Mouse (Mus musculus) right cerebral cortex, postnatal 25 days (tissue): ENCODE data around the gene Trim72.

Experiments
- DNase-seq: peaks from one replicate; pipeline ENCODE4 v3.0.0; 2022

Trim72 gene

GRCm38 (mm10) chr7:128003688-128004087, at the start of gene Trim72:
Gene Trim72, plus strand, starts transcription at chr7:128003949.
- DNase-seq, result no peak

GRCm38 (mm10) chr7:127959364-127959763, 44.4 kb upstream of the Trim72 start:
- DNase-seq, result no peak

- no peak for DNase-seq
These were observed 37.3 kb upstream of the Trim72 start for GRCm38 (mm10) chr7:127966371-127966918.

GRCm38 (mm10) chr7:127967004-127967921, 36.5 kb upstream of the Trim72 start, which contains the start of gene Fus:
Gene Fus, plus strand, starts transcription at chr7:127967457.
- peak; percentile 94 for DNase-seq

GRCm38 (mm10) chr7:127967922-127968828, 35.6 kb upstream of the Trim72 start:
- DNase-seq, result peak; percentile 70

GRCm38 (mm10) chr7:127974413-127974930, 29.3 kb upstream of the Trim72 start:
- DNase-seq, result no peak

GRCm38 (mm10) chr7:127978856-127979255, 24.9 kb upstream of the Trim72 start:
- no peak for DNase-seq

GRCm38 (mm10) chr7:127980606-127981005, 23.1 kb upstream of the Trim72 start:
- DNase-seq, result no peak

GRCm38 (mm10) chr7:127988904-127989303, 14.8 kb upstream of the Trim72 start:
- no peak for DNase-seq

GRCm38 (mm10) chr7:127991643-127992487, 11.9 kb upstream of the Trim72 start:
- no peak for DNase-seq

- no peak for DNase-seq
These were observed 11.0 kb upstream of the Trim72 start for GRCm38 (mm10) chr7:127992488-127993340.

GRCm38 (mm10) chr7:127993341-127993977, 10.3 kb upstream of the Trim72 start, which contains the start of gene Pycard:
Gene Pycard, minus strand, starts transcription at chr7:127993867.
- no peak for DNase-seq

GRCm38 (mm10) chr7:127999436-127999835, 4.3 kb upstream of the Trim72 start:
- DNase-seq, result no peak

- DNase-seq, result no peak
These were observed 3.4 kb upstream of the Trim72 start for GRCm38 (mm10) chr7:128000068-128000950.

GRCm38 (mm10) chr7:128003098-128003497, 651 bp upstream of the Trim72 start:
- DNase-seq, result no peak

- DNase-seq, result no peak
These were observed 369 bp downstream of the Trim72 start for GRCm38 (mm10) chr7:128004150-128004486.

- no peak for DNase-seq
These were observed 976 bp downstream of the Trim72 start for GRCm38 (mm10) chr7:128004487-128005362.

GRCm38 (mm10) chr7:128006193-128006592, 2.4 kb downstream of the Trim72 start:
- DNase-seq, result no peak
